Mouse (Mus musculus) lung, embryonic 15.5 days (tissue): ENCODE measurements around the gene Fthl17f. TPM values are rescaled to one million over a fixed set of nuclear protein-coding genes. Genes with fewer than 3 reads are reported as not detected.
"Not testable (repeated sequence)": the region's sequence is repeated elsewhere in the genome, so short reads cannot be mapped to it uniquely, and the experiment has no call there.

Source experiments
- ATAC-seq: fragments of 200-750 bp; cut with Nextera tagmentation; 2 replicates; pipeline ENCODE4 v1.8.0; 2017; ENCODE audit warnings: moderate number of reproducible peaks, borderline replicate concordance; ENCODE audit not compliant: low FRiP score, low TSS enrichment; ENCODE audit errors: extremely low read depth
- H3K27ac ChIP-seq: fragments of 300-500 bp; sonication (generic); 2 replicates; pipeline ENCODE4 v1.5.1; 2015; ENCODE audit warnings: moderate library complexity, mild to moderate bottlenecking, inconsistent platforms
- H3K27me3 ChIP-seq: fragments of 300-500 bp; sonication (generic); 2 replicates; pipeline ENCODE4 v1.6.1; 2015; ENCODE audit warnings: inconsistent platforms
- H3K36me3 ChIP-seq: fragments of 300-500 bp; sonication (generic); 2 replicates; pipeline ENCODE4 v1.6.1; 2015; ENCODE audit warnings: inconsistent platforms
- H3K4me1 ChIP-seq: fragments of 300-500 bp; sonication (generic); 2 replicates; pipeline ENCODE4 v1.6.1; 2015; ENCODE audit warnings: inconsistent platforms
- H3K4me2 ChIP-seq: fragments of 300-500 bp; sonication (generic); 2 replicates; pipeline ENCODE4 v1.6.1; 2015; ENCODE audit warnings: inconsistent platforms, mild to moderate bottlenecking, moderate library complexity
- H3K4me3 ChIP-seq: fragments of 300-500 bp; sonication (generic); 2 replicates; pipeline ENCODE4 v1.5.1; 2015; ENCODE audit warnings: mild to moderate bottlenecking, inconsistent platforms
- H3K9ac ChIP-seq: fragments of 300-500 bp; sonication (generic); 2 replicates; pipeline ENCODE4 v1.6.1; 2015; ENCODE audit warnings: inconsistent platforms
- H3K9me3 ChIP-seq: fragments of 300-500 bp; sonication (generic); 2 replicates; pipeline ENCODE4 v1.6.1; 2016; ENCODE audit warnings: inconsistent platforms
- WGBS: fragments of 180-500 bp; shearing (Covaris S2); methylation state at CpG from one replicate; pipeline ENCODE4 v1.1.7; 2015; 5-methylcytosine and 5-hydroxymethylcytosine counted together
- polyA plus RNA-seq: library from polyadenylated mRNA; unstranded; fragments of >200 nt; fragmentation: Nextera tagmentation; extraction: Ambion mirVana; gene quantifications from 2 replicates; pipeline ENCODE4 v1.2.1, GENCODE M21; 2015

Fthl17f gene
- polyA plus RNA-seq: not detected in 2 replicates

- not testable (repeated sequence) for H3K4me2 ChIP-seq, ATAC-seq, H3K9ac ChIP-seq, H3K27ac ChIP-seq, H3K36me3 ChIP-seq, H3K4me1 ChIP-seq, H3K27me3 ChIP-seq, H3K9me3 ChIP-seq, H3K4me3 ChIP-seq
- WGBS: 87% methylated on average over 11 of the region's 11 CpGs
Observed at GRCm38 (mm10) chrX:9062715-9063114, at the start of gene Fthl17f. Gene Fthl17f, plus strand, starts transcription at chrX:9063015.

- WGBS: 69% methylated on average over 1 of the region's 1 CpGs
- Histone ChIP-seq H3K9ac (no peak overlapping the region), H3K4me1 (no peaks in the 10 kb centered on the region), H3K4me2 (no peak overlapping the region), H3K27ac (no peak overlapping the region), H3K4me3 (no peak overlapping the region), H3K9me3 (no peaks in the 10 kb centered on the region), H3K36me3 (no peaks in the 10 kb centered on the region), H3K27me3 (no peaks in the 10 kb centered on the region)
- ATAC-seq: no peak
Observed at GRCm38 (mm10) chrX:9016079-9016478, 46.7 kb upstream of the Fthl17f start.

GRCm38 (mm10) chrX:9019481-9019880, 43.3 kb upstream of the Fthl17f start:
- 60% methylated on average over 10 of the region's 10 CpGs for WGBS
- Histone ChIP-seq H3K9me3 (no peaks in the 10 kb centered on the region), H3K4me3 (no peak overlapping the region), H3K4me2 (no peak overlapping the region), H3K27ac (no peak overlapping the region), H3K9ac (no peak overlapping the region), H3K36me3 (no peaks in the 10 kb centered on the region), H3K27me3 (no peaks in the 10 kb centered on the region), H3K4me1 (no peaks in the 10 kb centered on the region)
- ATAC-seq: no peak

GRCm38 (mm10) chrX:9033193-9033592, 29.6 kb upstream of the Fthl17f start, which contains the start of gene Fthl17e:
Gene Fthl17e, plus strand, starts transcription at chrX:9033493.
- not testable (repeated sequence) for H3K4me2 ChIP-seq, H3K27ac ChIP-seq, H3K9me3 ChIP-seq, H3K36me3 ChIP-seq, H3K27me3 ChIP-seq, H3K9ac ChIP-seq, H3K4me1 ChIP-seq, H3K4me3 ChIP-seq, ATAC-seq
- no CpG with 5 or more reads among the region's 10 CpGs for WGBS

GRCm38 (mm10) chrX:9041611-9042010, 21.2 kb upstream of the Fthl17f start:
- H3K4me3 ChIP-seq, H3K4me1 ChIP-seq, H3K36me3 ChIP-seq, H3K4me2 ChIP-seq, H3K9me3 ChIP-seq, H3K27me3 ChIP-seq, H3K9ac ChIP-seq, H3K27ac ChIP-seq, ATAC-seq: not testable (repeated sequence)
- WGBS: 38% methylated on average over 3 of the region's 4 CpGs

GRCm38 (mm10) chrX:9060952-9061351, 1.9 kb upstream of the Fthl17f start:
- not testable (repeated sequence) for H3K27me3 ChIP-seq, ATAC-seq, H3K4me2 ChIP-seq, H3K9ac ChIP-seq, H3K36me3 ChIP-seq, H3K27ac ChIP-seq, H3K4me1 ChIP-seq, H3K9me3 ChIP-seq, H3K4me3 ChIP-seq
- WGBS: 19% methylated on average over 7 of the region's 9 CpGs

GRCm38 (mm10) chrX:9062101-9062500, 714 bp upstream of the Fthl17f start:
- no peak overlapping the region for H3K27ac ChIP-seq
- H3K4me2 ChIP-seq: no peak overlapping the region
- no peak overlapping the region for H3K9ac ChIP-seq
- H3K4me1 ChIP-seq: no peaks in the 10 kb centered on the region
- no peak overlapping the region for H3K4me3 ChIP-seq
- 80% methylated on average over 4 of the region's 4 CpGs for WGBS
- ATAC-seq: no peak
- H3K9me3 ChIP-seq: no peaks in the 10 kb centered on the region
- H3K36me3 ChIP-seq: no peaks in the 10 kb centered on the region
- H3K27me3 ChIP-seq: no peaks in the 10 kb centered on the region

- not testable (repeated sequence) for H3K36me3 ChIP-seq, H3K9me3 ChIP-seq, ATAC-seq, H3K27ac ChIP-seq, H3K9ac ChIP-seq, H3K4me3 ChIP-seq, H3K4me2 ChIP-seq, H3K27me3 ChIP-seq, H3K4me1 ChIP-seq
- 16% methylated on average over 8 of the region's 10 CpGs for WGBS
Observed at GRCm38 (mm10) chrX:9077699-9078098, 14.9 kb downstream of the Fthl17f start.

GRCm38 (mm10) chrX:9095066-9095465, 32.3 kb downstream of the Fthl17f start:
- H3K36me3 ChIP-seq, H3K4me1 ChIP-seq, H3K27ac ChIP-seq, H3K4me3 ChIP-seq, H3K9ac ChIP-seq, ATAC-seq, H3K27me3 ChIP-seq, H3K9me3 ChIP-seq, H3K4me2 ChIP-seq: not testable (repeated sequence)

- no peaks in the 10 kb centered on the region for H3K4me1 ChIP-seq
- no peaks in the 10 kb centered on the region for H3K36me3 ChIP-seq
- H3K27me3 ChIP-seq: no peaks in the 10 kb centered on the region
- ATAC-seq: no peak
- no peak within 1 kb of the TSS for H3K4me3 ChIP-seq
- H3K9me3 ChIP-seq: no peaks in the 10 kb centered on the region
- H3K27ac ChIP-seq: no peak within 1 kb of the TSS
- no peak within 1 kb of the TSS for H3K9ac ChIP-seq
- 91% methylated on average over 6 of the region's 6 CpGs for WGBS
- H3K4me2 ChIP-seq: no peak within 1 kb of the TSS
Observed at GRCm38 (mm10) chrX:9104262-9104661, 41.4 kb downstream of the Fthl17f start, which contains the start of gene 4930402K13Rik. Gene 4930402K13Rik, plus strand, starts transcription at chrX:9104562.

- 58% methylated on average over 2 of the region's 2 CpGs for WGBS
- no peaks in the 10 kb centered on the region for H3K36me3 ChIP-seq
- H3K4me1 ChIP-seq: no peaks in the 10 kb centered on the region
- no peaks in the 10 kb centered on the region for H3K27me3 ChIP-seq
- no peak for ATAC-seq
- H3K9ac ChIP-seq: no peak overlapping the region
- no peak overlapping the region for H3K27ac ChIP-seq
- H3K9me3 ChIP-seq: no peaks in the 10 kb centered on the region
- H3K4me3 ChIP-seq: no peak overlapping the region
- no peak overlapping the region for H3K4me2 ChIP-seq
Observed at GRCm38 (mm10) chrX:9110381-9110780, 47.6 kb downstream of the Fthl17f start.
